Mouse (Mus musculus) midbrain, postnatal 0 days (tissue): ENCODE results near the gene Idh3b. TPM values are rescaled to one million over a fixed set of nuclear protein-coding genes. Genes with fewer than 3 reads are reported as not detected.

Experiments used
- ATAC-seq: fragments of 200-750 bp; cut with Nextera tagmentation; 2 replicates; pipeline ENCODE4 v1.8.0; 2017; ENCODE audit warnings: moderate number of reproducible peaks, mild to moderate bottlenecking, moderate TSS enrichment, moderate library complexity; ENCODE audit not compliant: low FRiP score
- DNase-seq: peaks from one replicate; pipeline ENCODE4 v3.0.0-alpha.2; 2015; ENCODE audit warnings: low spot score
- H3K27ac ChIP-seq: fragments of 300-500 bp; sonication (generic); 2 replicates; pipeline ENCODE4 v1.5.1; 2014; ENCODE audit warnings: low read depth, mild to moderate bottlenecking, low read length, mixed read lengths
- H3K27me3 ChIP-seq: fragments of 300-500 bp; sonication (generic); 2 replicates; pipeline ENCODE4 v1.6.1; 2014; ENCODE audit warnings: low read length, control low read depth, mixed read lengths; ENCODE audit not compliant: insufficient read depth
- H3K36me3 ChIP-seq: fragments of 300-500 bp; sonication (generic); 2 replicates; pipeline ENCODE4 v1.6.1; 2014; ENCODE audit warnings: low read length, control low read depth, mixed read lengths; ENCODE audit not compliant: insufficient read depth
- H3K4me1 ChIP-seq: fragments of 300-500 bp; sonication (generic); 2 replicates; pipeline ENCODE4 v1.6.1; 2014; ENCODE audit warnings: mild to moderate bottlenecking, control low read depth, antibody characterized with exemption, low read length, mixed read lengths; ENCODE audit not compliant: insufficient read depth
- H3K4me2 ChIP-seq: fragments of 300-500 bp; sonication (generic); 2 replicates; pipeline ENCODE4 v1.6.1; 2014; ENCODE audit warnings: low read depth, mild to moderate bottlenecking, low read length, mixed read lengths; ENCODE audit not compliant: poor library complexity, severe bottlenecking
- H3K4me3 ChIP-seq: fragments of 300-500 bp; sonication (generic); 2 replicates; pipeline ENCODE4 v1.5.1; 2014; ENCODE audit warnings: low read depth, mild to moderate bottlenecking, low read length, moderate library complexity
- H3K9ac ChIP-seq: fragments of 300-500 bp; sonication (generic); replicated peaks from 2 replicates; pipeline ENCODE4 v1.6.1; 2014; ENCODE audit warnings: mild to moderate bottlenecking, low read length, moderate library complexity, mixed read lengths; ENCODE audit not compliant: poor library complexity, severe bottlenecking
- H3K9me3 ChIP-seq: fragments of 300-500 bp; sonication (generic); 2 replicates; pipeline ENCODE4 v1.6.1; 2016; ENCODE audit warnings: low read length, control low read depth
- CTCF ChIP-seq: IDR thresholded peaks from 2 replicates; pipeline ENCODE4 v1.5.1; 2016; ENCODE audit warnings: antibody characterized with exemption, mild to moderate bottlenecking
- WGBS: fragments of 180-500 bp; shearing (Covaris S2); extraction: QIAGEN DNeasy Blood & Tissue Kit; methylation state at CpG from one replicate; pipeline ENCODE4 v1.1.7; 2014; 5-methylcytosine and 5-hydroxymethylcytosine counted together
- polyA plus RNA-seq: library from polyadenylated mRNA; unstranded; fragments of >200 nt; fragmentation: Nextera tagmentation; extraction: Ambion mirVana; gene quantifications from 2 replicates; pipeline ENCODE4 v1.2.1, GENCODE M21; 2015
- total RNA-seq: library from RNA; depleted of rRNA; stranded (reverse); fragments of >200 nt; gene quantifications from 2 replicates; pipeline ENCODE4 v1.2.3, GENCODE M21; 2014; rRNA removed

The Idh3b gene
- total and polyA plus RNA-seq, 2 experiments from 2014 or later = 141 to 176 TPM

GRCm38 (mm10) chr2:130261914-130262313 is 22.4 kb downstream of the Idh3b start:
- Histone ChIP-seq H3K27ac (no peak overlapping the region), H3K9me3 (no peaks in the 10 kb centered on the region), H3K36me3 (no peaks in the 10 kb centered on the region), H3K9ac (no peak overlapping the region), H3K27me3 (no peaks in the 10 kb centered on the region), H3K4me1 (no peaks in the 10 kb centered on the region), H3K4me2 (no peak overlapping the region), H3K4me3 (no peak overlapping the region)
- no peak for ATAC-seq
- WGBS = 93% methylated on average over 2 of the region's 2 CpGs
- DNase-seq = no peak
- no peak for TF ChIP-seq CTCF

DNA sequence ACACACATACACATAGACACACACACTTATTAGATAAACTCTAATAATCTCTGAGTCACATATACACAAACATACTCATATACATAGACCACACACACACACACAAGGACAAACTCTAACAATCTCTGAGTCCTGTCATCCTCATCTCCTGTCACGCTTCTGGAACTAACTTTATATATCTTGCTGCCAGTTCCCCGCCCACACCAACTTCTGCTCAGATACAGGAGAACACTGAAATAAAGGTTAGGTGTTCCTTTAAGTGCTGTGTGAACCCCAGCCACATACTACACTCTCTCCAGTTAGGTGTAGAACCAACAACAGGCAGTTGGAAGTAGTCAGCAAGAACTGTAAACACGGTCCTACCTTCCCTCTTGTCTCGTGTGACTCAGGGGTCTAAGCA is 23.5 kb downstream of the Idh3b start:
- no peak overlapping the region for H3K27ac ChIP-seq

DNA sequence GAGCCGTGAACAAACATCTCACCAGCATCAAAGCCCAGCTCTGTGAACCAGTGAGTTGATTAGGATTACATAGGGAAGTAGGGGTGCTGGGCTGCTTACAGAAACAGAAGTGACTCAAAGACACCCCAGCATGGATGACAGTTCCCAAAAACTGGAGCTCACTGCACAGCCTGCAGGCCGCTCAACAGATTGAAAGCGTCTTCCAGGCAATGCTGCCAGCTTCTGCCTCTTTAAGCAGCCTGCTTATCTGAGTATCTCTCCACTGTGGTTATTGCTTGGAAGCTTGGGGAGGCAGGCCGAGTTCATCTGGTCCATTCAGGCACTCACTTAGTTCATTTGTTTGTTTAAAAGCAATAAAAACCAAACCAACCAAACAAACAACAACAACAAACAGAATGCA is 27.6 kb downstream of the Idh3b start:
- Histone ChIP-seq H3K9ac (no peak overlapping the region), H3K36me3 (no peaks in the 10 kb centered on the region), H3K4me1 (no peaks in the 10 kb centered on the region), H3K4me2 (no peak overlapping the region), H3K27me3 (no peaks in the 10 kb centered on the region), H3K27ac (no peak overlapping the region), H3K9me3 (no peaks in the 10 kb centered on the region), H3K4me3 (no peak overlapping the region)
- 93% methylated on average over 4 of the region's 4 CpGs for WGBS
- DNase-seq (no peak), ATAC-seq (no peak)
- no peak for TF ChIP-seq CTCF

More for the DNA sequence above, 23.5 kb downstream of the Idh3b start:
- TF ChIP-seq CTCF = no peak
- 90% methylated on average over 4 of the region's 4 CpGs for WGBS
- H3K9ac ChIP-seq = no peak overlapping the region
- no peaks in the 10 kb centered on the region for H3K27me3 ChIP-seq
- no peaks in the 10 kb centered on the region for H3K4me1 ChIP-seq
- no peak overlapping the region for H3K4me3 ChIP-seq
- H3K36me3 ChIP-seq = no peaks in the 10 kb centered on the region
- no peak overlapping the region for H3K4me2 ChIP-seq
- no peak for DNase-seq
- no peak for ATAC-seq
- H3K9me3 ChIP-seq = no peaks in the 10 kb centered on the region

GRCm38 (mm10) chr2:130248226-130248625 is 36.1 kb downstream of the Idh3b start:
- no peak for TF ChIP-seq CTCF
- no peak overlapping the region for H3K27ac ChIP-seq

DNA sequence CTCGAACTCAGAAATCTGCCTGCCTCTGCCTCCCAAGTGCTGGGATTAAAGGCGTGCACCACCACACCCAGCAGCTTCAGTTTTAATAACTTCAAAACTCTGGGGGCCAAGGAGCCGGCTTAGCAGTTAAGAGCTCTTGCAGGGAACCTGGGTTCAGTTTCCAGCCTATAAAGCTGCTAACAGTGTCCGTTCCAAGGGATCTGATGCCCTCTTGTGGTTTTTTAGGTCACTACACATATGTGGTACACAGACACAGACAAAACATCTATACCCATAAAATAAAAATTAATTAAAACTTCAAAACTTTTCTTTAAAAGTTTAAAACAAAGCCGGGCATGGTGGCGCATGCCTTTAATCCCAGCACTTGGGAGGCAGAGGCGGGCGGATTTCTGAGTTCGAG is 37.4 kb downstream of the Idh3b start:
- no peaks in the 10 kb centered on the region for H3K4me1 ChIP-seq
- DNase-seq (peak; percentile 40), ATAC-seq (no peak)
- TF ChIP-seq CTCF = peak; percentile 60
- H3K4me2 ChIP-seq = no peak overlapping the region
- no peak overlapping the region for H3K27ac ChIP-seq
- no peaks in the 10 kb centered on the region for H3K36me3 ChIP-seq
- H3K4me3 ChIP-seq = no peak overlapping the region
- WGBS = 37% methylated on average over 8 of the region's 9 CpGs
- no peaks in the 10 kb centered on the region for H3K9me3 ChIP-seq
- H3K9ac ChIP-seq = no peak overlapping the region
- H3K27me3 ChIP-seq = no peaks in the 10 kb centered on the region

More at GRCm38 (mm10) chr2:130248226-130248625, 36.1 kb downstream of the Idh3b start:
- DNase-seq (no peak), ATAC-seq (no peak)
- Histone ChIP-seq H3K9me3 (no peaks in the 10 kb centered on the region), H3K9ac (no peak overlapping the region), H3K4me2 (no peak overlapping the region), H3K4me1 (no peaks in the 10 kb centered on the region), H3K27me3 (no peaks in the 10 kb centered on the region), H3K36me3 (no peaks in the 10 kb centered on the region), H3K4me3 (no peak overlapping the region)
- WGBS = 80% methylated on average over 7 of the region's 7 CpGs

Other genes starting within 250 kb of the Idh3b start
- gene Tgm6, start 172.1 kb downstream of the Idh3b start, total RNA-seq = 0.27 and 0.28 TPM in 2 replicates
- 0.31 and 0.36 TPM in 2 replicates for gene Tgm6, start 172.1 kb downstream of the Idh3b start, polyA plus RNA-seq
- 227 and 250 TPM in 2 replicates for gene Snrpb, start 105.1 kb downstream of the Idh3b start, total RNA-seq
- gene Snrpb, start 105.1 kb downstream of the Idh3b start, polyA plus RNA-seq = 269 and 274 TPM in 2 replicates
- not detected in 2 replicates for gene Tmc2, start 89.4 kb downstream of the Idh3b start, total RNA-seq
- not detected in 2 replicates for gene Tmc2, start 89.4 kb downstream of the Idh3b start, polyA plus RNA-seq
- gene Nop56, start 10.1 kb downstream of the Idh3b start, total RNA-seq = 104 and 139 TPM in 2 replicates
- 259 and 302 TPM in 2 replicates for gene Nop56, start 10.1 kb downstream of the Idh3b start, polyA plus RNA-seq
- gene Ebf4, start 10.6 kb upstream of the Idh3b start, total RNA-seq = 17.2 and 22.5 TPM in 2 replicates
- gene Ebf4, start 10.6 kb upstream of the Idh3b start, polyA plus RNA-seq = 6.3 and 6.7 TPM in 2 replicates
- gene Cpxm1, start 113.0 kb upstream of the Idh3b start, total RNA-seq = 25.4 and 26.2 TPM in 2 replicates
- gene Cpxm1, start 113.0 kb upstream of the Idh3b start, polyA plus RNA-seq = 32.4 and 35.3 TPM in 2 replicates
- not detected in 2 replicates for gene Gm28372, start 120.7 kb upstream of the Idh3b start, total RNA-seq
- gene Gm28372, start 120.7 kb upstream of the Idh3b start, polyA plus RNA-seq = 0.15 TPM in 1 of 2 replicates, not detected in the other
- not detected in 2 replicates for gene 1700020A23Rik, start 120.7 kb upstream of the Idh3b start, total RNA-seq
- gene 1700020A23Rik, start 120.7 kb upstream of the Idh3b start, polyA plus RNA-seq = 0.93 TPM in 1 of 2 replicates, not detected in the other
- gene Tmem239, start 121.9 kb upstream of the Idh3b start, total RNA-seq = not detected in 2 replicates
- gene Tmem239, start 121.9 kb upstream of the Idh3b start, polyA plus RNA-seq = 0.12 TPM in 1 of 2 replicates, not detected in the other
- gene Vps16, start 139.8 kb upstream of the Idh3b start, total RNA-seq = 81.2 and 83.6 TPM in 2 replicates
- 86.6 and 89.9 TPM in 2 replicates for gene Vps16, start 139.8 kb upstream of the Idh3b start, polyA plus RNA-seq
- gene Pced1a, start 140.2 kb upstream of the Idh3b start, total RNA-seq = 27.5 and 28.8 TPM in 2 replicates
- gene Pced1a, start 140.2 kb upstream of the Idh3b start, polyA plus RNA-seq = 12.0 and 12.3 TPM in 2 replicates
- gene Ptpra, start 165.7 kb upstream of the Idh3b start, total RNA-seq = 120 and 147 TPM in 2 replicates
- gene Ptpra, start 165.7 kb upstream of the Idh3b start, polyA plus RNA-seq = 139 and 144 TPM in 2 replicates